Mouse (Mus musculus): ENCODE results near the gene Ces5a. TPM values are rescaled to one million over a fixed set of nuclear protein-coding genes. Genes with fewer than 3 reads are reported as not detected.

Gene Ces5a
- 0.15 and 0.32 TPM in 2 replicates for polyA plus RNA-seq (2015; fragmentation: Nextera tagmentation; extraction: Ambion mirVana)

GRCm38 (mm10) chr8:93535730-93536129, at the start of gene Ces5a:
Gene Ces5a (minus strand): TSS chr8:93535830.
- Histone ChIP-seq H3K27me3 (no peaks in the 10 kb centered on the region), H3K27ac (no peak within 1 kb of the TSS), H3K4me2 (no peak within 1 kb of the TSS), H3K9me3 (no peaks in the 10 kb centered on the region), H3K4me1 (no peaks in the 10 kb centered on the region), H3K4me3 (no peak within 1 kb of the TSS), H3K9ac (no peak within 1 kb of the TSS), H3K36me3 (no peaks in the 10 kb centered on the region)
- ATAC-seq (ENCODE audit: insufficient number of reproducible peaks, low FRiP score, low TSS enrichment, low read depth): no peak
- WGBS: 83% methylated on average over 5 of the region's 5 CpGs

DNA sequence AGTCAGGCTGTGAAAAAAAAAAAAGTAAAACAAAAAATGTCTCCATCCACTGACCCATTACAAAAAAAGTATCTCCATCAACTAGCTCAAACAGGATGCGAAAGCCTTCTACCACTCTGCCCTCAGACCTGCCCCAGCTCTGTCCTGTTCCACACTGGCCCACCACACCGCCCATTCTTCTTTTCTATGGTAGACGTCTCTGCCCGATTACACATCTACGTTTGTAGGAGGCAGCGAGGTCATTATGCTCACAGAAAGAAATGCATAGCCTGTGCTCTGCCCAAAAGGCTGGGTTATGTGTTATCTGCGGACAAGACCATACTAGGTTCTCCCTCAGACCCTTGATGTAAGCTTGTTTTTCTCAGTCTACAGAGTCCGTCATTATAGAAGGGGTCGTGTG, 37.2 kb upstream of the Ces5a start:
- H3K4me3 ChIP-seq: no peak overlapping the region
- ATAC-seq (ENCODE audit: insufficient number of reproducible peaks, low FRiP score, low TSS enrichment, low read depth): no peak
- H3K4me2 ChIP-seq: no peak overlapping the region
- peaks cover 3% of the 10 kb centered on the region; the same call in 1 of the 2 replicates for H3K4me1 ChIP-seq
- no peaks in the 10 kb centered on the region for H3K36me3 ChIP-seq
- H3K27me3 ChIP-seq: no peaks in the 10 kb centered on the region
- no peak overlapping the region for H3K9ac ChIP-seq
- 87% methylated on average over 9 of the region's 9 CpGs for WGBS
- peaks cover 8% of the 10 kb centered on the region; the same call in 1 of the 2 replicates for H3K9me3 ChIP-seq
- H3K27ac ChIP-seq: no peak overlapping the region

GRCm38 (mm10) chr8:93572095-93572501, 36.5 kb upstream of the Ces5a start:
- H3K4me3 ChIP-seq: no peak overlapping the region
- peaks cover 8% of the 10 kb centered on the region; the same call in 1 of the 2 replicates for H3K9me3 ChIP-seq
- no peak overlapping the region for H3K27ac ChIP-seq
- no peak for ATAC-seq (ENCODE audit: insufficient number of reproducible peaks, low FRiP score, low TSS enrichment, low read depth)
- H3K27me3 ChIP-seq: no peaks in the 10 kb centered on the region
- no peaks in the 10 kb centered on the region for H3K36me3 ChIP-seq
- H3K4me1 ChIP-seq: peaks cover 3% of the 10 kb centered on the region; the same call in 1 of the 2 replicates
- WGBS: 41% methylated on average over 2 of the region's 2 CpGs
- H3K4me2 ChIP-seq: no peak overlapping the region
- no peak overlapping the region for H3K9ac ChIP-seq

DNA sequence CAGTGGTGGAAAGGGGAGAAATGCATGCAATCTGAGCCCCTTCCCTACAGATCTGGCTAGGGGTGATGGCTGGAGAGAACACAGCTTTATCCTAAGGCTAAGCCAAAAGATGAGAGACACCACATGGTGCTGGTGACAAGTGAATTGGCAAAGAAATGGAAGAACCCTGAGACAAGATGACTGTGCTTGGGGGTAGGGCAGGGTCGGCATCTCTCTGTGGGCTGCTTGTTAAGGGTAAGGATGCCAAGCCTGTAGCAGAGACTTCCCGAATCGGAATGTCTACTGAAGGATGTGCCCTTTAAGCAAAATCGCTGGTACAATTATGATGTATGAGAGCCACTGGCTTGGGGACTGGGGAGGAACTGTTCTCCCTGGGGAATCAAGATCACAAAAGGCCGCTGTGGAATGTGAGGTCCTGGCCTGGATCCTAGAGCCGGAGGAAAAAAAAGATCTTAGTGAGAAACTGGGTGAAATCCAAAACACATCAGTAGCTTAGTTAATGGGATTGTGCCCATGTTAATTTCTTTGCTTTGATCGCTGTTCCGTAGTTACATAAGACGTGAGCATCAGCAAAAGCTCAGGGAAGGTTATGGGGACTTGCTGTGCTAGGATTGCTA, 35.8 kb upstream of the Ces5a start:
- no peak for ATAC-seq (ENCODE audit: insufficient number of reproducible peaks, low FRiP score, low TSS enrichment, low read depth)
- Histone ChIP-seq H3K9me3 (peaks cover 8% of the 10 kb centered on the region; the same call in 1 of the 2 replicates), H3K36me3 (no peaks in the 10 kb centered on the region), H3K27me3 (no peaks in the 10 kb centered on the region), H3K4me1 (peaks cover 3% of the 10 kb centered on the region; the same call in 1 of the 2 replicates), H3K9ac (no peak overlapping the region), H3K4me3 (no peak overlapping the region), H3K4me2 (no peak overlapping the region), H3K27ac (no peak overlapping the region)
- 36% methylated on average over 9 of the region's 9 CpGs for WGBS

GRCm38 (mm10) chr8:93570186-93570530, 34.5 kb upstream of the Ces5a start:
- H3K4me3 ChIP-seq: no peak overlapping the region
- no peak overlapping the region for H3K9ac ChIP-seq
- no peaks in the 10 kb centered on the region for H3K27me3 ChIP-seq
- no peak for ATAC-seq (ENCODE audit: insufficient number of reproducible peaks, low FRiP score, low TSS enrichment, low read depth)
- peaks cover 8% of the 10 kb centered on the region; the same call in 1 of the 2 replicates for H3K9me3 ChIP-seq
- WGBS: 39% methylated on average over 2 of the region's 2 CpGs
- no peak overlapping the region for H3K4me2 ChIP-seq
- H3K36me3 ChIP-seq: no peaks in the 10 kb centered on the region
- H3K27ac ChIP-seq: no peak overlapping the region; the same call in 1 of the 2 replicates
- peaks cover 3% of the 10 kb centered on the region; the same call in 1 of the 2 replicates for H3K4me1 ChIP-seq

GRCm38 (mm10) chr8:93569311-93570185, 33.9 kb upstream of the Ces5a start:
- H3K9ac ChIP-seq: no peak overlapping the region
- WGBS: 47% methylated on average over 13 of the region's 13 CpGs
- H3K27me3 ChIP-seq: no peaks in the 10 kb centered on the region
- ATAC-seq (ENCODE audit: insufficient number of reproducible peaks, low FRiP score, low TSS enrichment, low read depth): no peak; the same call in 1 of the 2 replicates
- no peaks in the 10 kb centered on the region for H3K36me3 ChIP-seq
- H3K9me3 ChIP-seq: peaks cover 8% of the 10 kb centered on the region; the same call in 1 of the 2 replicates
- H3K27ac ChIP-seq: no peak overlapping the region; the same call in 1 of the 2 replicates
- H3K4me1 ChIP-seq: peaks cover 3% of the 10 kb centered on the region; the same call in 1 of the 2 replicates
- H3K4me3 ChIP-seq: no peak overlapping the region
- no peak overlapping the region for H3K4me2 ChIP-seq

DNA sequence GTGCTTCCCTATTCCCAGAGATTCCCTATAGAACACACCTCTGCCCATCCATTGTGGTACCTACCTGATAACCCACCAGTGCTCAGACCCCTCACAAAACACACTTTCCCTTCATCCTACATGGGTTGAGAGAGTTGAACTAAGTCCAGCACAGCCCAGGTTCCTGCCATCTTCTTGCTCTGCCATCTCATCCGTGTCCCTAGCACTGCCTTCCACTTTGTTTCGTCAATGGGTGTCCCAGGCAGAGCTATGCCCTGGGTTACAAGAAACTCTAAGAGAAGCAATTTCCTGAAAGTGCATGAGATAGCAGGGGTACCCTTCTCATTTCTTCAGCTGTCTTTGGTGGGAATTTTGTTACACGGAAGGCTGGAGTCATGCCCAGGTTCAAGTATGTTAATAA, 33.0 kb upstream of the Ces5a start:
- Histone ChIP-seq H3K4me3 (no peak overlapping the region), H3K9ac (no peak overlapping the region), H3K36me3 (no peaks in the 10 kb centered on the region), H3K27ac (no peak overlapping the region), H3K9me3 (peaks cover 8% of the 10 kb centered on the region), H3K4me2 (no peak overlapping the region), H3K4me1 (peaks cover 3% of the 10 kb centered on the region; the same call in 1 of the 2 replicates), H3K27me3 (no peaks in the 10 kb centered on the region)
- ATAC-seq (ENCODE audit: insufficient number of reproducible peaks, low FRiP score, low TSS enrichment, low read depth): no peak
- WGBS: 94% methylated on average over 3 of the region's 3 CpGs

DNA sequence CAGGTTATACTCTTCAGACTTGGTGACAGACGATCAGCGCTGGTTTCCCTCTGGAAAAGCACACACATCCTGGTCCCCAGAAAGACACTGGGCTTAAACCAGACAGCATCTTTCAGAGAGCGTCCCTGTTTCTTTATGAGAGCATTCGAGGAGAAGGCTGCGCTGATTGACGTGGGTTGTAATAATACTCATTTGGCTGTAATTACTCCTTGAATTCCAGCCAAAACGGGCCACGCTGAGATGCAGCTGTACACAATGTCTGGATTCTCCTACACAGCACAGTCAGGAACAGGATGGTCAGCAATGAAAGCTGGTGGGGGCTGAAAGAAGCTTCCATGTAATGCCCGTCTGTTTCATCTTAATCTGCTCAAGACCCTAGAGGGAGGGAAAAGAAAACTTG, 31.5 kb upstream of the Ces5a start:
- WGBS: 53% methylated on average over 9 of the region's 9 CpGs
- peaks cover 8% of the 10 kb centered on the region for H3K9me3 ChIP-seq
- H3K27me3 ChIP-seq: no peaks in the 10 kb centered on the region
- no peak overlapping the region for H3K27ac ChIP-seq
- H3K36me3 ChIP-seq: no peaks in the 10 kb centered on the region
- H3K4me2 ChIP-seq: no peak overlapping the region
- H3K4me3 ChIP-seq: no peak overlapping the region
- ATAC-seq (ENCODE audit: insufficient number of reproducible peaks, low FRiP score, low TSS enrichment, low read depth): no peak
- peaks cover 3% of the 10 kb centered on the region; the same call in 1 of the 2 replicates for H3K4me1 ChIP-seq
- H3K9ac ChIP-seq: no peak overlapping the region

DNA sequence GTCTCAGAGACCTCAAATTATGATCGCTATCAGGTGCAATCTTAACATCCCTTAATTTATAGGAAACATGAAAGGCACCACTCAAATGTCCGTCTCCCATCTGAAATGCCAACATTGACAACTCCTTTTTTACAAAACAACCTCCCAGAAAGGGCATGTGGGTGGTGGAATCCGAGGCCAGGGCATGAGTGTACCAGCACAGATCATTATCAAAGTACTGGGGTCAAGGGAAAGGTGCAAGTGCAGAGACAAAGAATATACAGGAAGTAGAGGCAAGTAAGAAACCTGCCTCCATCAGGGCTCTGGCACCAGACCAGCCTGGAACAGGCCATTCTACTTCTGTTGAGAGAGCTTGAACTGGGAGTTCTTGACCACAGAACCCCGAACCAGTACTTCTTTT, 29.0 kb upstream of the Ces5a start:
- WGBS: 73% methylated on average over 4 of the region's 4 CpGs
- no peaks in the 10 kb centered on the region for H3K36me3 ChIP-seq

GRCm38 (mm10) chr8:93563551-93563950, 27.9 kb upstream of the Ces5a start:
- no peak overlapping the region for H3K4me2 ChIP-seq
- 85% methylated on average over 7 of the region's 7 CpGs for WGBS
- H3K36me3 ChIP-seq: no peaks in the 10 kb centered on the region
- no peak overlapping the region for H3K9ac ChIP-seq
- H3K27ac ChIP-seq: no peak overlapping the region
- ATAC-seq (ENCODE audit: insufficient number of reproducible peaks, low FRiP score, low TSS enrichment, low read depth): no peak
- no peaks in the 10 kb centered on the region for H3K27me3 ChIP-seq
- H3K4me3 ChIP-seq: no peak overlapping the region
- no peaks in the 10 kb centered on the region for H3K4me1 ChIP-seq
- peaks cover 5% of the 10 kb centered on the region for H3K9me3 ChIP-seq

More for the DNA sequence above, 29.0 kb upstream of the Ces5a start:
- no peaks in the 10 kb centered on the region for H3K4me1 ChIP-seq
- no peak overlapping the region for H3K4me3 ChIP-seq
- no peak overlapping the region for H3K27ac ChIP-seq
- H3K9me3 ChIP-seq: peaks cover 8% of the 10 kb centered on the region
- no peak overlapping the region for H3K9ac ChIP-seq
- H3K4me2 ChIP-seq: no peak overlapping the region
- ATAC-seq (ENCODE audit: insufficient number of reproducible peaks, low FRiP score, low TSS enrichment, low read depth): no peak
- no peaks in the 10 kb centered on the region for H3K27me3 ChIP-seq

DNA sequence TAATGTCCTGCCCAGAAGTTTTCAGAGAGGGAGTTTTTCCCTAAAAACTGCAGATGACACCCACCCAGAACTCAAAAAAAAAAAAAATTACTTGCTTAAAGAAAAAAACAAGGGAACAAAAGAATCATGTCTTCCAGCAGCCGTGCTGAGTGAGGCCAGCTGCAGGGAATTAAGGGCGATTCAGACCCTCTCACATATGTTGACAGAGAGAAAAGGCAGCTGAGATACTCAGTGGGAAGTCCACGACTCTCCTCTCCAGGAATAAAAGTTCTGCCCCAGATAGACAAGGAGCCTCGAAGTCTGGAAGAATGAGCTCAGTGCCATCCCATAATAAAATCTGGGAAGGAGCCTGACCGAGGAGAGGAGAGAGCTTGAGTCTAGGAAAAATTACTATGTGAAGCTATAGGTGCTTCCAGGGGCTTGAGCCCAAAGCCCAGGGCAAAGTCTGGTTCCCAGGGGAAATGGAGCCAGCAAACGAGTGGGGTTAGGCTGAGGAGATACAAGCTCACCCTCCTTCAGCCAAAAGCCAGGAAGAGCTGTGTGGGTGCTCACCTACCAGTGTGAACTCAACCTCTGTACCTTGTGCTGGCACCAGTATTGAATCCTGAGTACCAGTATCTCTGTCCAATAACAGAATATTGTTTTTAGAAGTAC, 27.1 kb upstream of the Ces5a start:
- H3K9ac ChIP-seq: no peak overlapping the region
- no peaks in the 10 kb centered on the region for H3K4me1 ChIP-seq
- WGBS: 25% methylated on average over 6 of the region's 6 CpGs
- H3K9me3 ChIP-seq: no peaks in the 10 kb centered on the region; the same call in 1 of the 2 replicates
- ATAC-seq (ENCODE audit: insufficient number of reproducible peaks, low FRiP score, low TSS enrichment, low read depth): no peak
- H3K4me3 ChIP-seq: no peak overlapping the region
- no peaks in the 10 kb centered on the region for H3K36me3 ChIP-seq
- no peak overlapping the region for H3K27ac ChIP-seq
- H3K27me3 ChIP-seq: no peaks in the 10 kb centered on the region
- H3K4me2 ChIP-seq: no peak overlapping the region
